Mouse (Mus musculus) CH12.LX (cell line): ENCODE results near the gene Robo2. TPM values are rescaled to one million over a fixed set of nuclear protein-coding genes. Genes with fewer than 3 reads are reported as not detected.

Experiments used
- DNase-seq: peaks from one replicate; pipeline ENCODE4 v3.0.0-alpha.2; 2013; ENCODE audit errors: extremely low read depth
- H3K27ac ChIP-seq: 2 replicates; pipeline ENCODE4 v1.5.1; 2012; ENCODE audit warnings: low read depth, mild to moderate bottlenecking, control low read depth, moderate library complexity; ENCODE audit not compliant: insufficient read depth
- H3K27me3 ChIP-seq: replicated peaks from 2 replicates; pipeline ENCODE3; 2012; ENCODE audit warnings: inconsistent platforms
- H3K36me3 ChIP-seq, 2 experiments: replicated peaks in 1 of 2; 2 replicates each; pipeline versions ENCODE3 to v1.6.1; 2012; ENCODE audit warnings: inconsistent platforms in 1 of 2, low read length in 1 of 2, mild to moderate bottlenecking in 1 of 2, mixed read lengths in 1 of 2, moderate library complexity in 1 of 2; ENCODE audit not compliant: control insufficient read depth in 1 of 2, insufficient read depth in 1 of 2
- H3K4me1 ChIP-seq, 2 experiments: 2 replicates each; pipeline ENCODE4 v1.6.1; 2012; ENCODE audit warnings: inconsistent platforms in 1 of 2, moderate library complexity in 1 of 2; ENCODE audit not compliant: insufficient read depth in 2 of 2, control insufficient read depth in 1 of 2
- H3K4me2 ChIP-seq: 2 replicates; pipeline ENCODE4 v1.6.1; 2012; ENCODE audit warnings: low read depth, mild to moderate bottlenecking, control low read depth; ENCODE audit not compliant: poor library complexity, insufficient read depth, severe bottlenecking
- H3K4me3 ChIP-seq, 3 experiments: fragments of 150-350 bp in 1 of 3; sonication (generic) in 1 of 3; replicated peaks in 1 of 3; 2 replicates each; pipeline versions ENCODE3 to v1.5.1; 2011 to 2012; ENCODE audit warnings: low read depth in 2 of 3, low read length in 2 of 3, mild to moderate bottlenecking in 2 of 3, moderate library complexity in 2 of 3, control low read depth in 1 of 3, improper control_type of control experiment in 1 of 3, inconsistent platforms in 1 of 3, mixed read lengths in 1 of 3; ENCODE audit not compliant: poor library complexity in 1 of 3
- H3K79me2 ChIP-seq: replicated peaks from 2 replicates; pipeline ENCODE4 v1.6.1; 2012; ENCODE audit warnings: mild to moderate bottlenecking, moderate library complexity; ENCODE audit not compliant: control insufficient read depth, poor library complexity, insufficient read depth, severe bottlenecking; ENCODE audit errors: extremely low read depth
- H3K9ac ChIP-seq: 2 replicates; pipeline ENCODE4 v1.6.1; 2012; ENCODE audit warnings: low read depth, mild to moderate bottlenecking, control low read depth, moderate library complexity; ENCODE audit not compliant: insufficient read depth
- H3K9me3 ChIP-seq: replicated peaks from 2 replicates; pipeline ENCODE3; 2012; ENCODE audit warnings: low read length, inconsistent platforms, mixed read lengths
- BHLHE40 ChIP-seq: IDR thresholded peaks from 2 replicates; pipeline ENCODE4 v1.6.1; 2011; ENCODE audit warnings: mild to moderate bottlenecking, low read depth, low read length, improper control_type of control experiment
- CHD2 ChIP-seq: IDR thresholded peaks from 2 replicates; pipeline ENCODE4 v1.6.1; 2011; ENCODE audit warnings: low read length, improper control_type of control experiment
- CTCF ChIP-seq, 2 experiments: IDR thresholded peaks in 1 of 2; conservative IDR thresholded peaks in 1 of 2; 2 replicates each; pipeline ENCODE4 v1.5.1; 2011 to 2012; ENCODE audit warnings: low read depth in 2 of 2, low read length in 2 of 2, improper control_type of control experiment in 1 of 2, inconsistent platforms in 1 of 2, mild to moderate bottlenecking in 1 of 2, moderate library complexity in 1 of 2
- E2F4 ChIP-seq: IDR thresholded peaks from 2 replicates; pipeline ENCODE4 v1.6.1; 2011; ENCODE audit warnings: low read depth, low read length, improper control_type of control experiment; ENCODE audit not compliant: insufficient replicate concordance
- ETS1 ChIP-seq: conservative IDR thresholded peaks from 2 replicates; pipeline ENCODE4 v1.6.1; 2012; ENCODE audit warnings: low read depth, mild to moderate bottlenecking, inconsistent platforms, low read length, improper control_type of control experiment, moderate library complexity
- GABPA ChIP-seq: IDR thresholded peaks from 2 replicates; pipeline ENCODE4 v1.6.1; 2012; ENCODE audit warnings: low read depth, low read length, improper control_type of control experiment, inconsistent platforms; ENCODE audit not compliant: insufficient replicate concordance
- HCFC1 ChIP-seq: IDR thresholded peaks from 2 replicates; pipeline ENCODE4 v1.6.1; 2012; ENCODE audit warnings: low read depth, mild to moderate bottlenecking, inconsistent platforms, low read length, improper control_type of control experiment
- IRF4 ChIP-seq: IDR thresholded peaks from 2 replicates; pipeline ENCODE4 v1.6.1; 2014; ENCODE audit warnings: low read depth, mild to moderate bottlenecking, inconsistent platforms, low read length, improper control_type of control experiment
- KAT2A ChIP-seq: IDR thresholded peaks from 2 replicates; pipeline ENCODE4 v1.6.1; 2012; ENCODE audit warnings: low read length, improper control_type of control experiment, inconsistent platforms; ENCODE audit not compliant: insufficient replicate concordance
- MAFK ChIP-seq: IDR thresholded peaks from 2 replicates; pipeline ENCODE4 v1.6.1; 2011; ENCODE audit warnings: low read length, improper control_type of control experiment; ENCODE audit not compliant: insufficient replicate concordance
- MAX ChIP-seq: IDR thresholded peaks from 2 replicates; pipeline ENCODE4 v1.6.1; 2011; ENCODE audit warnings: low read length, improper control_type of control experiment
- NELFE ChIP-seq: IDR thresholded peaks from 2 replicates; pipeline ENCODE4 v1.6.1; 2011; ENCODE audit warnings: low read depth, low read length, improper control_type of control experiment
- PAX5 ChIP-seq: IDR thresholded peaks from 2 replicates; pipeline ENCODE4 v1.6.1; 2012; ENCODE audit warnings: low read length, inconsistent platforms, mixed read lengths
- POLR2AphosphoS2 ChIP-seq: IDR thresholded peaks from 2 replicates; pipeline ENCODE4 v1.6.1; 2011; ENCODE audit warnings: low read depth, low read length, improper control_type of control experiment
- RCOR1 ChIP-seq: conservative IDR thresholded peaks from 2 replicates; pipeline ENCODE4 v1.6.1; 2012; ENCODE audit warnings: low read depth, mild to moderate bottlenecking, inconsistent platforms, low read length, improper control_type of control experiment
- SIN3A ChIP-seq: IDR thresholded peaks from 2 replicates; pipeline ENCODE4 v1.6.1; 2012; ENCODE audit warnings: low read length, improper control_type of control experiment, inconsistent platforms
- SMC3 ChIP-seq: IDR thresholded peaks from 2 replicates; pipeline ENCODE4 v1.6.1; 2011; ENCODE audit warnings: low read depth, low read length, improper control_type of control experiment
- UBTF ChIP-seq: IDR thresholded peaks from 2 replicates; pipeline ENCODE4 v1.6.1; 2012; ENCODE audit warnings: low read depth, mild to moderate bottlenecking, inconsistent platforms, low read length, improper control_type of control experiment, moderate library complexity
- ZKSCAN1 ChIP-seq: IDR thresholded peaks from 2 replicates; pipeline ENCODE4 v1.6.1; 2012; ENCODE audit warnings: low read depth, inconsistent platforms, low read length, improper control_type of control experiment, borderline replicate concordance
- ZMIZ1 ChIP-seq: IDR thresholded peaks from 2 replicates; pipeline ENCODE4 v1.6.1; 2012; ENCODE audit warnings: low read depth, mild to moderate bottlenecking, inconsistent platforms, low read length, improper control_type of control experiment
- ZNF384 ChIP-seq: IDR thresholded peaks from 2 replicates; pipeline ENCODE4 v1.6.1; 2012; ENCODE audit warnings: low read depth, low read length, improper control_type of control experiment, inconsistent platforms
- dilution Hi-C: fragments of 300-500 bp; cut with MboI; formaldehyde crosslinking; loops from 2 replicates; pipeline ENCODE4 v1.14.3; 2020; ENCODE audit warnings: low sequenced_read_pairs; ENCODE audit not compliant: extremely low pct_unique_long_range_greater_than_20kb, extremely low pct_ligation_motif_present
- in situ Hi-C: fragments of 300-500 bp; cut with MboI; formaldehyde crosslinking; loops from 3 replicates; pipeline ENCODE4 v1.14.3; 2019; ENCODE audit warnings: low sequenced_read_pairs, low pct_ligation_motif_present, low pct_unique_long_range_greater_than_20kb, mixed read lengths
- polyA plus RNA-seq: library from polyadenylated mRNA; unstranded; fragments of >175 nt; gene quantifications from 2 replicates; pipeline ENCODE4 v1.2.1, GENCODE M21; 2012; ENCODE audit warnings: low read depth; ENCODE audit not compliant: insufficient read length
- total RNA-seq, 2 experiments: library from RNA; depleted of rRNA; stranded (reverse); fragments of 300-350 nt in 1 of 2; fragments of >200 nt in 1 of 2; gene quantifications; 2 replicates each; pipeline ENCODE4 v1.2.3; 2012 to 2014

Gene Robo2
- total and polyA plus RNA-seq, 3 experiments = not detected

DNA sequence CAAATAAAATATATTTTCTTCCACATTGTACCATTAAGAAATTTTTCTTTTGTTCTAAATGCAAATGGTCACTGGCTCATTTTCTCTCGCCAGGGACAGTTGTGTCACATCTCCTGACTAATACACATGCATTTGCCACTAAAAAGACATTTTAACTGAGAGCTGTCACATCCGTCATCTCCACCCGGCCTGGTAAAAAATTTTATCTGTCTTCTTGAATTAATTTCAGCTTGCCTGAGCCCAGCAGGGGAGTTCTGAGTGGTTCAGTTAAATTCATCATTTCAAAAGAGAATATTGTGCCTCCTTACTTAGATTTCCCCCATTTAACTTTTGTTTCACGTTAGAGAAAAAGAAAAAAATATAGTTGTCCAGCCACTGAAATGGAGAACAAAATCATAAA, 98.4 kb downstream of the Robo2 start:
- Histone ChIP-seq H3K4me2 (no peak overlapping the region), H3K4me3 (no peak overlapping the region), H3K9me3 (peaks cover 46% of the 10 kb centered on the region)

DNA sequence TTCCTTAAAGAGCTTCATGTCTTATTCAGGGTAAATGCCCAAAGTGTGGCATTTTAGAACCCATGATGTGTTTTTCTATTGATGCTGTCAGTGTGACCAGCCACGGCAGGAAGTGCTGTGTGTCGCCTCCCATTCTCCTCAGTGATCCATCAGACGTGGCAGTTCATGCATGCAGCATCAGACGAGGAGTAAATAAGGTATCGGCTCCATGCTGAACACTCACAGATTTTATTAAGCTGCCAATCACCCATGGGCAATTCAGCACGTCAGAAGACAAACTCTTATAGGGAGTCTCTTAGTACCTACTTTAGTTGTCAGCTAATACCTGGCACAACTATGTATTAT, 104.1 kb downstream of the Robo2 start:
- no peak overlapping the region for H3K27ac ChIP-seq
- H3K4me3 ChIP-seq = no peak overlapping the region
- no peak overlapping the region for H3K4me2 ChIP-seq
- H3K36me3 ChIP-seq = no peaks in the 10 kb centered on the region
- H3K4me1 ChIP-seq = no peaks in the 10 kb centered on the region
- no peaks in the 10 kb centered on the region for H3K27me3 ChIP-seq
- H3K9me3 ChIP-seq = peaks cover 50% of the 10 kb centered on the region
- dilution Hi-C loops (no loop called here), in situ Hi-C loops (no loop called here)
- no peaks in the 10 kb centered on the region for H3K79me2 ChIP-seq
- no peak overlapping the region for H3K9ac ChIP-seq
- no peak for DNase-seq
- TF ChIP-seq SMC3 = no peak
- no peak for TF ChIP-seq E2F4
- TF ChIP-seq CTCF (conservative IDR thresholded peaks at IDR 0.05 in 1 of 2, IDR thresholded peaks at IDR 0.05 in 1 of 2; ENCODE audit: low read depth in 2 of 2, low read length in 2 of 2) = no peak
- TF ChIP-seq BHLHE40 = no peak
- no peak for TF ChIP-seq MAFK
- no peak for TF ChIP-seq POLR2AphosphoS2
- no peak for TF ChIP-seq SIN3A
- no peak for TF ChIP-seq KAT2A
- TF ChIP-seq ETS1 = no peak
- no peak for TF ChIP-seq HCFC1
- no peak for TF ChIP-seq ZKSCAN1
- TF ChIP-seq PAX5 = no peak
- no peak for TF ChIP-seq ZMIZ1
- no peak for TF ChIP-seq CHD2
- TF ChIP-seq GABPA = no peak
- TF ChIP-seq NELFE = no peak

More for the DNA sequence above, 98.4 kb downstream of the Robo2 start:
- H3K9ac ChIP-seq = no peak overlapping the region
- no peak for TF ChIP-seq ZNF384
- no peak for TF ChIP-seq SIN3A
- TF ChIP-seq ETS1 = no peak
- no peak for TF ChIP-seq IRF4
- no peak for TF ChIP-seq UBTF
- no peak for TF ChIP-seq RCOR1
- no peak for TF ChIP-seq MAX
- no peak for DNase-seq
- in situ Hi-C loops (no loop called here), dilution Hi-C loops (no loop called here)
- no peaks in the 10 kb centered on the region for H3K79me2 ChIP-seq
- H3K27me3 ChIP-seq = no peaks in the 10 kb centered on the region
- no peaks in the 10 kb centered on the region for H3K36me3 ChIP-seq
- no peak overlapping the region for H3K27ac ChIP-seq
- H3K4me1 ChIP-seq = no peaks in the 10 kb centered on the region
